Mouse (Mus musculus) neural tube, embryonic 14.5 days (tissue): ENCODE measurements around the gene Ppp1r8. TPM values are rescaled to one million over a fixed set of nuclear protein-coding genes. Genes with fewer than 3 reads are reported as not detected.
"Not testable (repeated sequence)": the region's sequence is repeated elsewhere in the genome, so short reads cannot be mapped to it uniquely, and the experiment has no call there.

Experiments used
- ATAC-seq: fragments of 200-750 bp; cut with Nextera tagmentation; 2 replicates; pipeline ENCODE4 v1.8.0; 2017; ENCODE audit warnings: low read depth, mild to moderate bottlenecking, moderate TSS enrichment, moderate library complexity
- H3K27ac ChIP-seq: fragments of 300-500 bp; sonication (generic); 2 replicates; pipeline ENCODE4 v1.5.1; 2014; ENCODE audit warnings: low read depth, mild to moderate bottlenecking, control low read depth, low read length, moderate library complexity, mixed read lengths
- H3K27me3 ChIP-seq: fragments of 300-500 bp; sonication (generic); 2 replicates; pipeline ENCODE4 v1.6.1; 2014; ENCODE audit warnings: low read length; ENCODE audit not compliant: control insufficient read depth, insufficient read depth
- H3K36me3 ChIP-seq: fragments of 300-500 bp; sonication (generic); 2 replicates; pipeline ENCODE4 v1.6.1; 2014; ENCODE audit warnings: low read length, mixed read lengths; ENCODE audit not compliant: control insufficient read depth, insufficient read depth
- H3K4me1 ChIP-seq: fragments of 300-500 bp; sonication (generic); 2 replicates; pipeline ENCODE4 v1.6.1; 2014; ENCODE audit warnings: low read length; ENCODE audit not compliant: control insufficient read depth, insufficient read depth
- H3K4me2 ChIP-seq: fragments of 300-500 bp; sonication (generic); 2 replicates; pipeline ENCODE4 v1.6.1; 2014; ENCODE audit warnings: mild to moderate bottlenecking, low read depth, low read length, control low read depth
- H3K4me3 ChIP-seq: fragments of 300-500 bp; sonication (generic); 2 replicates; pipeline ENCODE4 v1.5.1; 2014; ENCODE audit warnings: low read depth, low read length, control low read depth, mixed read lengths
- H3K9ac ChIP-seq: fragments of 300-500 bp; sonication (generic); replicated peaks from 2 replicates; pipeline ENCODE4 v1.6.1; 2014; ENCODE audit warnings: low read depth, mild to moderate bottlenecking, control low read depth, low read length, mixed read lengths
- H3K9me3 ChIP-seq: fragments of 300-500 bp; sonication (generic); 2 replicates; pipeline ENCODE4 v1.6.1; 2016; ENCODE audit warnings: low read length; ENCODE audit not compliant: control insufficient read depth
- WGBS: fragments of 180-500 bp; shearing (Covaris S2); extraction: QIAGEN DNeasy Blood & Tissue Kit; methylation state at CpG from one replicate; pipeline ENCODE4 v1.1.7; 2014; 5-methylcytosine and 5-hydroxymethylcytosine counted together
- polyA plus RNA-seq: library from polyadenylated mRNA; unstranded; fragments of >200 nt; fragmentation: Nextera tagmentation; extraction: Ambion mirVana; gene quantifications from 2 replicates; pipeline ENCODE4 v1.2.1, GENCODE M21; 2014

Gene Ppp1r8
- polyA plus RNA-seq, 1 experiment from 2014 or later = 52.6 TPM

GRCm38 (mm10) chr4:132794028-132794427, 48.9 kb downstream of the Ppp1r8 start:
- Histone ChIP-seq H3K4me1 (no peaks in the 10 kb centered on the region), H3K4me3 (no peak overlapping the region), H3K27ac (no peak overlapping the region), H3K4me2 (no peak overlapping the region), H3K9ac (no peak overlapping the region), H3K36me3 (no peaks in the 10 kb centered on the region), H3K27me3 (no peaks in the 10 kb centered on the region), H3K9me3 (no peaks in the 10 kb centered on the region)
- ATAC-seq = no peak
- WGBS = 73% methylated on average over 9 of the region's 9 CpGs

- not testable (repeated sequence) for H3K4me1 ChIP-seq, ATAC-seq
- WGBS = 91% methylated on average over 8 of the region's 9 CpGs
Observed at GRCm38 (mm10) chr4:132793322-132794004, 49.5 kb downstream of the Ppp1r8 start.

GRCm38 (mm10) chr4:132789731-132790130, 53.2 kb downstream of the Ppp1r8 start:
- H3K4me2 ChIP-seq = no peak overlapping the region
- 91% methylated on average over 8 of the region's 8 CpGs for WGBS
- H3K36me3 ChIP-seq = no peaks in the 10 kb centered on the region

More at GRCm38 (mm10) chr4:132793322-132794004, 49.5 kb downstream of the Ppp1r8 start:
- not testable (repeated sequence) for H3K9me3 ChIP-seq, H3K27ac ChIP-seq, H3K4me2 ChIP-seq, H3K36me3 ChIP-seq, H3K4me3 ChIP-seq, H3K27me3 ChIP-seq, H3K9ac ChIP-seq

GRCm38 (mm10) chr4:132785228-132785627, 57.7 kb downstream of the Ppp1r8 start:
- Histone ChIP-seq H3K4me1 (no peaks in the 10 kb centered on the region), H3K4me3 (no peak overlapping the region), H3K27me3 (no peaks in the 10 kb centered on the region), H3K27ac (no peak overlapping the region), H3K9me3 (no peaks in the 10 kb centered on the region), H3K36me3 (no peaks in the 10 kb centered on the region), H3K4me2 (no peak overlapping the region), H3K9ac (no peak overlapping the region)
- ATAC-seq = no peak
- 89% methylated on average over 13 of the region's 13 CpGs for WGBS

More at GRCm38 (mm10) chr4:132789731-132790130, 53.2 kb downstream of the Ppp1r8 start:
- H3K27me3 ChIP-seq = no peaks in the 10 kb centered on the region
- H3K9ac ChIP-seq = no peak overlapping the region
- H3K4me1 ChIP-seq = no peaks in the 10 kb centered on the region
- ATAC-seq = no peak
- H3K4me3 ChIP-seq = no peak overlapping the region
- no peaks in the 10 kb centered on the region for H3K9me3 ChIP-seq
- H3K27ac ChIP-seq = no peak overlapping the region

GRCm38 (mm10) chr4:132783732-132784131, 59.2 kb downstream of the Ppp1r8 start:
- H3K9ac ChIP-seq = no peak overlapping the region
- H3K27me3 ChIP-seq = no peaks in the 10 kb centered on the region
- WGBS = 97% methylated on average over 2 of the region's 2 CpGs
- H3K27ac ChIP-seq = no peak overlapping the region
- no peak for ATAC-seq
- no peaks in the 10 kb centered on the region for H3K4me1 ChIP-seq
- no peaks in the 10 kb centered on the region for H3K9me3 ChIP-seq
- no peak overlapping the region for H3K4me3 ChIP-seq
- H3K4me2 ChIP-seq = no peak overlapping the region
- H3K36me3 ChIP-seq = no peaks in the 10 kb centered on the region

GRCm38 (mm10) chr4:132780288-132780687, 62.7 kb downstream of the Ppp1r8 start:
- H3K4me3 ChIP-seq = no peak overlapping the region
- ATAC-seq = no peak
- no peaks in the 10 kb centered on the region for H3K9me3 ChIP-seq

GRCm38 (mm10) chr4:132778562-132779201, 64.3 kb downstream of the Ppp1r8 start:
- 94% methylated on average over 6 of the region's 6 CpGs for WGBS
- Histone ChIP-seq H3K4me3 (no peak overlapping the region), H3K9me3 (no peaks in the 10 kb centered on the region), H3K4me2 (no peak overlapping the region), H3K36me3 (peaks cover 16% of the 10 kb centered on the region; the same call in 1 of the 2 replicates), H3K4me1 (no peaks in the 10 kb centered on the region), H3K27me3 (no peaks in the 10 kb centered on the region), H3K9ac (no peak overlapping the region), H3K27ac (no peak overlapping the region)
- ATAC-seq = no peak

More at GRCm38 (mm10) chr4:132780288-132780687, 62.7 kb downstream of the Ppp1r8 start:
- Histone ChIP-seq H3K36me3 (0 out of 2 replicates have a peak, but pooled peaks cover 3% of the 10 kb centered on the region), H3K4me2 (no peak overlapping the region), H3K27me3 (no peaks in the 10 kb centered on the region), H3K9ac (no peak overlapping the region), H3K4me1 (no peaks in the 10 kb centered on the region), H3K27ac (no peak overlapping the region)
- 95% methylated on average over 4 of the region's 4 CpGs for WGBS

Other genes with a start within 250 kb of the Ppp1r8 start
- gene Eya3, start 204.2 kb downstream of the Ppp1r8 start, polyA plus RNA-seq = 10.6 and 13.2 TPM in 2 replicates
- 5.4 and 6.0 TPM in 2 replicates for gene Xkr8, start 110.6 kb downstream of the Ppp1r8 start, polyA plus RNA-seq
- gene Smpdl3b, start 85.9 kb downstream of the Ppp1r8 start, polyA plus RNA-seq = 0.27 and 0.39 TPM in 2 replicates
- gene Rpa2, start 74.8 kb downstream of the Ppp1r8 start, polyA plus RNA-seq = 33.7 and 35.0 TPM in 2 replicates
- gene Themis2, start 46.8 kb downstream of the Ppp1r8 start, polyA plus RNA-seq = 0.11 and 1.1 TPM in 2 replicates
- gene Stx12, start 41.3 kb upstream of the Ppp1r8 start, polyA plus RNA-seq = 167 and 171 TPM in 2 replicates
- 31.4 and 32.1 TPM in 2 replicates for gene Fam76a, start 79.4 kb upstream of the Ppp1r8 start, polyA plus RNA-seq
- not detected in 2 replicates for gene Fgr, start 130.9 kb upstream of the Ppp1r8 start, polyA plus RNA-seq
- gene Ahdc1, start 168.1 kb upstream of the Ppp1r8 start, polyA plus RNA-seq = 12.2 and 13.1 TPM in 2 replicates